Mouse (Mus musculus) embryonic stem cell, embryonic (primary cell): ENCODE results near the gene Tspan7.

ENCODE experiments used
- CTCF ChIA-PET, 4 experiments: fragments of 300-600 bp in 2 of 4; fragments of 350-600 bp in 2 of 4; sonication (Branson Sonifier 250); formaldehyde crosslinking; loops; one replicate each; lab custom pipeline; 2022; ENCODE audit warnings: inconsistent platforms in 2 of 4; lab: Charles Lee
- POLR2A ChIA-PET, 4 experiments: fragments of 300-600 bp in 2 of 4; fragments of 350-600 bp in 2 of 4; sonication (Branson Sonifier 250); formaldehyde crosslinking; loops; one replicate each; lab custom pipeline; 2022; ENCODE audit warnings: antibody characterized with exemption in 4 of 4, inconsistent platforms in 1 of 4; lab: Charles Lee

The Tspan7 gene

GRCm38 (mm10) chrX:10484872-10485569, at the start of gene Tspan7:
Gene Tspan7, plus strand, starts transcription at chrX:10485158.
- POLR2A ChIA-PET, result interaction anchor here in 1 of 4 experiments (0.9 kb wide), 2 partner anchors 11 to 863 kb away, joined by 3 read pairs; no protein-coding TSS in a partner anchor
- CTCF ChIA-PET, result no interaction called here

- POLR2A ChIA-PET, result no interaction called here
- CTCF ChIA-PET, result no interaction called here
Measured at GRCm38 (mm10) chrX:10449323-10449980, 35.5 kb upstream of the Tspan7 start.

- CTCF ChIA-PET, result interaction anchor here in 1 of 4 experiments (0.6 kb wide), 1 partner anchor 249 kb away, joined by 3 read pairs; no protein-coding TSS in a partner anchor
- POLR2A ChIA-PET, result interaction anchor here in 1 of 4 experiments (0.6 kb wide), 1 partner anchor 58 kb away, joined by 3 read pairs; no protein-coding TSS in a partner anchor
Measured at GRCm38 (mm10) chrX:10450143-10451060, 34.6 kb upstream of the Tspan7 start.

GRCm38 (mm10) chrX:10453798-10454197, 31.2 kb upstream of the Tspan7 start:
- POLR2A ChIA-PET, result no interaction called here
- CTCF ChIA-PET, result no interaction called here

GRCm38 (mm10) chrX:10457256-10457655, 27.7 kb upstream of the Tspan7 start:
- POLR2A ChIA-PET, result no interaction called here

GRCm38 (mm10) chrX:10477088-10477487, 7.9 kb upstream of the Tspan7 start:
- CTCF ChIA-PET, result no interaction called here

More at GRCm38 (mm10) chrX:10457256-10457655, 27.7 kb upstream of the Tspan7 start:
- CTCF ChIA-PET, result no interaction called here

GRCm38 (mm10) chrX:10479031-10479886, 5.7 kb upstream of the Tspan7 start:
- ChIA-PET POLR2A (no interaction called here), CTCF (no interaction called here)

More at GRCm38 (mm10) chrX:10477088-10477487, 7.9 kb upstream of the Tspan7 start:
- POLR2A ChIA-PET, result no interaction called here

- POLR2A ChIA-PET, result no interaction called here
Measured at GRCm38 (mm10) chrX:10479943-10480342, 5.0 kb upstream of the Tspan7 start.

GRCm38 (mm10) chrX:10485664-10486211, 780 bp downstream of the Tspan7 start:
- POLR2A ChIA-PET, result interaction anchor here in 1 of 4 experiments (0.9 kb wide), 1 partner anchor 864 kb away, joined by 3 read pairs; no protein-coding TSS in a partner anchor
- CTCF ChIA-PET, result no interaction called here

More at GRCm38 (mm10) chrX:10479943-10480342, 5.0 kb upstream of the Tspan7 start:
- CTCF ChIA-PET, result no interaction called here

GRCm38 (mm10) chrX:10498580-10498979, 13.6 kb downstream of the Tspan7 start:
- CTCF ChIA-PET, result no interaction called here
- POLR2A ChIA-PET, result no interaction called here

GRCm38 (mm10) chrX:10502616-10503015, 17.7 kb downstream of the Tspan7 start:
- ChIA-PET CTCF (no interaction called here), POLR2A (no interaction called here)

GRCm38 (mm10) chrX:10514417-10514816, 29.5 kb downstream of the Tspan7 start:
- ChIA-PET POLR2A (no interaction called here), CTCF (no interaction called here)

GRCm38 (mm10) chrX:10514971-10515370, 30.0 kb downstream of the Tspan7 start:
- POLR2A ChIA-PET, result interaction anchor here in 1 of 4 experiments (1.3 kb wide), 1 partner anchor 9 kb away, joined by 3 read pairs; no protein-coding TSS in a partner anchor
- CTCF ChIA-PET, result no interaction called here

- CTCF ChIA-PET, result no interaction called here
- POLR2A ChIA-PET, result interaction anchor here in 1 of 4 experiments (0.8 kb wide), 1 partner anchor 17 kb away, joined by 3 read pairs; no protein-coding TSS in a partner anchor
Measured at GRCm38 (mm10) chrX:10516448-10516847, 31.5 kb downstream of the Tspan7 start.

GRCm38 (mm10) chrX:10516925-10517324, 32.0 kb downstream of the Tspan7 start:
- ChIA-PET CTCF (no interaction called here), POLR2A (no interaction called here)

- ChIA-PET POLR2A (interaction anchor here in 1 of 4 experiments (0.7 kb wide), 1 partner anchor 110 kb away, joined by 3 read pairs; no protein-coding TSS in a partner anchor), CTCF (no interaction called here)
Measured at GRCm38 (mm10) chrX:10517756-10518155, 32.8 kb downstream of the Tspan7 start.

GRCm38 (mm10) chrX:10518510-10518909, 33.6 kb downstream of the Tspan7 start:
- POLR2A ChIA-PET, result interaction anchor here in 1 of 4 experiments (0.7 kb wide), 1 partner anchor 109 kb away, joined by 3 read pairs; no protein-coding TSS in a partner anchor
- CTCF ChIA-PET, result no interaction called here

- ChIA-PET CTCF (no interaction called here), POLR2A (no interaction called here)
Measured at GRCm38 (mm10) chrX:10535450-10535849, 50.5 kb downstream of the Tspan7 start.
